Mouse (Mus musculus) erythroblast, adult 5-6 weeks (primary cell): ENCODE measurements around the gene Mea1. TPM values are rescaled to one million over a fixed set of nuclear protein-coding genes. Genes with fewer than 3 reads are reported as not detected.

ENCODE experiments used
- ATAC-seq: replicated peaks from 2 replicates; pipeline ENCODE4 v1.8.0; 2016; ENCODE audit warnings: moderate number of reproducible peaks, mild to moderate bottlenecking, moderate TSS enrichment, inconsistent platforms; ENCODE audit not compliant: poor library complexity, low FRiP score, severe bottlenecking
- total RNA-seq, 2 experiments: library from RNA; stranded (forward) in 1 of 2; stranded (reverse) in 1 of 2; fragments of 150-400 nt in 1 of 2; fragments of 200-764, 138-1000 nt in 1 of 2; gene quantifications; 2 replicates each; pipeline versions ENCODE4 v1.2.3 to v1.2.4; 2015 to 2017; ENCODE audit warnings: low replicate concordance in 2 of 2

Gene Mea1
- total RNA-seq (2015; ENCODE audit: low replicate concordance) (8.6 and 16.7 TPM in 2 replicates), total RNA-seq (2017; ENCODE audit: low replicate concordance) (15.1 and 24.5 TPM in 2 replicates)

GRCm38 (mm10) chr17:46678416-46678815 lies at the start of gene Mea1:
Mea1 (plus strand) TSS chr17:46678793.
- no peak for ATAC-seq

- no peak for ATAC-seq
Observed at GRCm38 (mm10) chr17:46629685-46630441, 48.7 kb upstream of the Mea1 start.

- ATAC-seq, result no peak
Observed at GRCm38 (mm10) chr17:46636831-46637523, 41.6 kb upstream of the Mea1 start.

GRCm38 (mm10) chr17:46639929-46640328 lies 38.7 kb upstream of the Mea1 start:
- ATAC-seq, result no peak

- ATAC-seq, result no peak
Observed at GRCm38 (mm10) chr17:46642060-46642459, 36.5 kb upstream of the Mea1 start.

DNA sequence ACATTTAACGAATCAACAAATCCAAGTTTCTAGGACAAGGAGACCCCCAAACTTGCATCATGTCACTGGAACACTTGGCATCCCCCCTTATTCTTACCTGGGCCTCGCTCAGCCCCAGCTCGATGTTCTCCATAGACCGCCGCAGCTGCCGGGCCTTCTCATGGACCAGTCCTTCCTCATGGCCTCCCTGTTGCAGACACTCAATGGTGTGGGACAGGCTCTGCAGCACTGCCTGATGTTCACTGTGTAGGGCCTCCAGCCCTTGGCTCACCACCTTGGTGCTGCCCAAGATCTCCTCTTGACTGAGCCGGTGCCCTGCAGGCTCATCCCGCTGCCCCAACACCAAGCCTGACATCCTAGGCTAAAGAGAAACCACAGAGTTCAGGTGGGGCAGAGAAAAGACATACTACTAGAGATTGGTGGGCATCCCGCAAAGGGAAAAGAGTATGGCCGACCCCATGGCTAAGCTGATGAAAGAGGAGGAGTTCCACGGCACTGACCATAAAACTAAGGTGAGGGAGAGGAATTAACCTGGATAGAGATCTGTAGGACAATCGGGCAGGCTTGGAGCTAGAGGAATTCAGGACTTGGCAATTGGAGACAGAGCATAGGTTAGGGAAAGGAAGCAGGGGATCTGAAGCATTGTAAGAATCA lies 34.3 kb upstream of the Mea1 start:
- no peak for ATAC-seq

DNA sequence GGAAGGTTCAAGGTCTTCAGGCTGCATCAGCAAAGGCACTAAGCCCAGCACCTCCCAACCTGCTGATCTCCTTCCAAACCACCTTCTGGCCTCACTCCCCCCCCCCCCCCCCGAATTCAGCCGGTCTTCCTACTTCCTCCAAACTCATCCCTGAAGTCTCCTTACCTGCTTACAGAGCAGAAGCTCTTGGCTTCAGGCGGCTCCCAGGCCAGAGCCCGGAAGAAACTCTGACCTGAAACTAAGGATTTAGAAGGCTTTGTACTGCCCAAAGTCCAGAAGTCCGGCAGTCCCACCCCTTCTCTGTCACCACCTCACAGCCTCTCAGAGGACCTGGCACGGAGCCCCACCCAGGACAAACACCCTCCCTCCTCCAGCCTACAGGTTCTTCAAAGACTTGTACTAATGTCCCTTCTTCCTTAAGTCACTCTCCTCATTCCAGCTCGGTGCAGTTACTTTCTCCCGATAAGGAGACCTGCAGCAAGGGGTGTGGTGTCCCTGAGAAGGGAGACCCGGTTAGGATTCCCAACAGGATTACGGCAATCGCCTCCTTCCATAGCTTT lies 33.6 kb upstream of the Mea1 start:
- no peak for ATAC-seq

- peak; percentile 84 for ATAC-seq
Observed at GRCm38 (mm10) chr17:46645561-46646321, 32.9 kb upstream of the Mea1 start, which contains the start of the genes Klc4 and Mrpl2. Klc4 (minus strand) TSS chr17:46646022. Mrpl2 (plus strand) TSS chr17:46646229.

DNA sequence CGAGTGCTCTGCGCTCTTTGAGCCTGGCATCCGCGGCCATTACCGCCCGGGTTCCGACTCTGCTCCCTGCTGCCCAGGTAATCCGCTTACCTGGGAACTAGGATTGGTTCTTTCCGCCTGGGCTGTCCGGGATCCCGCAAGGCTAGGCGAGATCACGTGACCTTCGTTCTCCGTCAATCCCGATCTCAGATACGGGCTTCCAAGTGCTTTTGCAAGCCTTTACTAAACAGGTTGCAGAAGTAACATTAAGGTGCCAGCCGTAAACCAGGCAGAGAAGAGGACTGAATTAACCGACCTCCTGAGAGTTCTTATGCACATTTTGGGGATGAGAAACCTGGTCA lies 32.3 kb upstream of the Mea1 start:
- ATAC-seq, result peak; percentile 54

DNA sequence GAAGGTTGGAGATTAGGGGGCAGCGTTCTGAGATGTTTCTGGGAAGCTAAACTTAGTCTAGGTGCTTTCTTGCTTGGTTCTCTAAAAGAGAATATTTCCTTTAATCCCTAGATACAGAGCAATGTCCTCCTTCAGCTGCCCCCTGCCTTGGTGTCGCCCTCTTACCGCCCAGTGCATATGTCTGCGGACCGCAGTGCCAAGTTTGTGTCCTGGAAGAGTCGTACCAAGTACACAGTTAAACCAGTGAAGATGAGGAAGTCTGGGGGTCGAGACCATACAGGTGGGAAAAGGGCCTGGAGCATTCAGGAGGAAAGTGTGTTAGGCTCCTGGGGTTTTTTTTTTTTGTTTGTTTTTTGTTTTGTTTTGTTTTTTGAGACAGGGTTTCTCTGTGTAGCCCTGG lies 31.3 kb upstream of the Mea1 start:
- no peak for ATAC-seq

DNA sequence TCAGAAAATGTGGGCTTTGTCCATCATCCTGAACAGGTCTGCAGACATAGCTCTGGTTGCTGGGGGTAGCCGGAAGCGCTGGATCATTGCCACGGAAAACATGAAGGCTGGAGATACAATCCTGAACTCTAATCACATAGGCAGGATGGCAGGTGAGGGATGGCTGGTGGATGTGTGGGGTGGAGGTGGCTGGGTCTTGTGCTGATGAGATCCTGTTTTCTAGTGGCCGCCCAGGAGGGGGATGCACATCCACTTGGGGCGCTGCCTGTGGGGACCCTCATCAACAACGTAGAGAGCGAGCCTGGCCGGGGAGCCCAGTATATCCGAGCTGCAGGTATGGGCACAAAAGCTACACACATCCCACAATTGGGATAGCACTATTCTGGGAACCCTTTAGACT lies 30.2 kb upstream of the Mea1 start:
- no peak for ATAC-seq

DNA sequence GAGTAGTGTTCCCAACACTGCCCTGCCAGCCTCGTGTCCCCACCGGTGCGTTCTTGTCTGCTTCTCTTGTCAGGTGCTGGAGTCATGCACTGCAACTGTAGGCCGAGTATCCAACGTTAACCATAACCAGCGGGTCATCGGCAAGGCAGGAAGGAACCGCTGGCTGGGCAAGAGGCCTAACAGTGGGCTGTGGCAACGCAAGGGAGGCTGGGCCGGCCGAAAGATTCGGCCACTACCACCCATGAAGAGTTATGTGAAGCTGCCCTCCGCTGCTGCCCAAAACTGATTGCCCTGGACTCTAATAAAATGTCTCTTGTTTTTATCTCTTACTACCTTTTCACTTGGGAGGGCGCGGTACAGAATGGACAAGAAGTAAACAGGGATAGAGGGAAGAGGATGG lies 28.8 kb upstream of the Mea1 start:
- ATAC-seq, result no peak

DNA sequence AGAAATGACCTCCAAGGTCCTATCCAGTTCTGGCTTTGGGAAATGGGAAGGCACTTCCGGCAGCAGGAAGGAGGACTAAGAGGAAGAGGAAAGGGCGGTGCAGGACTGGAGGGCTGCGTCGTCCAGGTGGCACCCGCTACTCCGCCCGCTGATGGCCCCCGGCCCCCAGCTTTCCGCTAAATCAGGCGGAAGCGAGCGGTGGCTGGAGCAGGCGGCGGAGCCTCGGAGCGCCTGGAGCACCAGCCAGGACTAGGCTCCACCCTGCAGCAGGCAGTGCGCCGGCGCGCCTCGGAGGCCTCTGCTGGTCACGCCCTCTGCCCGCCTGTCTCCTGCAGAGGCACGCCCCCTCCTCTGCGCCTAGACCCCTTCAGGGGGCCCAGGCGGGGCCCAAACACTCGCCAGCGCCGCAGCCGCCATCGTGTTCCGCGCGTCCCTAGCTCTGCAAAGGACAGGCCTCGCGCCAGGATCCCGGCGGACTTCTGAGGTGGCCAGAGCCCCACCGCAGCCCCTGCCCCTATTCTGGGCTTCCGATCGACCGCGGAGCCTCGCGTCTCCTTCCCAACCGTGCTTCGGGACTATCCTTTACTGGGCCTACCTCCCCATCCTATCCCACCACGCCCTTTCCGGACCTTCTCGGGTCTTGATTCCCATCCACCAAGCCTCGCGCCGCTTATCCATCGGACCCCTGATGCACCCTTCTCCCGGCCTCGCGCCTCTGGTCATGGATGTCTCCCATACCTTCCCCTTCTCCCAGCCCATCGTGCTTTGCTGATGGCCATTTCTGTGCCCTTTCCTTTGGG lies 28.2 kb upstream of the Mea1 start, which contains the start of gene Cul7:
Gene Cul7 (plus strand): TSS at position 106 of the 800 bp plus-strand sequence.
- peak; percentile 44; the same call in 1 of the 2 replicates for ATAC-seq

DNA sequence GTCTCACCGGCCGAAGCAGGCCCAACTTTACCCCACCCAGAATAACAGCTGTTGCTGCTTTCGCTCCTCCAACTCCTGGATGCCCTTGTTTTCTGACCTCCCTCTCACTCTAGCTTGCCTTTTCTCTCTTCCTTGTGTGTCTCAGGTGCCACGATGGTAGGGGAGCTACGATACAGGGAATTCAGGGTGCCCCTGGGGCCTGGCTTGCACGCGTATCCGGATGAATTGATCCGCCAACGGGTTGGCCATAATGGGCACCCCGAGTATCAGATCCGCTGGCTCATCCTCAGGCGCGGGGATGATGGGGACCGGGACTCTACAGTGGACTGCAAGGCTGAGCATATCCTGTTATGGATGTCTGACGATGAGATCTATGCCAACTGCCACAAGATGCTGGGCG lies 27.3 kb upstream of the Mea1 start:
- ATAC-seq, result no peak

- no peak for ATAC-seq
Observed at GRCm38 (mm10) chr17:46651755-46652547, 26.6 kb upstream of the Mea1 start.

- no peak for ATAC-seq
Observed at GRCm38 (mm10) chr17:46656054-46656453, 22.5 kb upstream of the Mea1 start.

GRCm38 (mm10) chr17:46661351-46661750 lies 17.2 kb upstream of the Mea1 start:
- no peak for ATAC-seq

DNA sequence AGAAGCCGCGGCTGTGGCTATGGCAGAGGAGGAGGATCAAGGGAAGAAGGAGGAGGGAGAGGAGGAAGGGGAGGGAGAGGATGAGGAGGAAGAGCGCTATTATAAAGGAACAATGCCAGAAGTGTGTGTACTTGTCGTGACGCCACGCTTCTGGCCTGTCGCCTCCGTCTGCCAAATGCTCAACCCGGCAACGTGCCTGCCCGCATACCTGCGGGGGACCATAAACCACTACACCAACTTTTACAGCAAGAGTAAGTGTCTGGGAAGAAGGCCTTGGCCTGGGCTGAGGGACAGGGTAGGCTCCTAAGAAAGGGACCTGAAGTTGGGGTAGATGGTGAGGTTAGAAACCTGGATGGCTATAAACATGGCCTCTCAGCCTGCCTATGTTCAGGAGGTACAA lies 16.6 kb upstream of the Mea1 start:
- no peak for ATAC-seq
